Mouse (Mus musculus): ENCODE data around the gene Pccb.

DNA sequence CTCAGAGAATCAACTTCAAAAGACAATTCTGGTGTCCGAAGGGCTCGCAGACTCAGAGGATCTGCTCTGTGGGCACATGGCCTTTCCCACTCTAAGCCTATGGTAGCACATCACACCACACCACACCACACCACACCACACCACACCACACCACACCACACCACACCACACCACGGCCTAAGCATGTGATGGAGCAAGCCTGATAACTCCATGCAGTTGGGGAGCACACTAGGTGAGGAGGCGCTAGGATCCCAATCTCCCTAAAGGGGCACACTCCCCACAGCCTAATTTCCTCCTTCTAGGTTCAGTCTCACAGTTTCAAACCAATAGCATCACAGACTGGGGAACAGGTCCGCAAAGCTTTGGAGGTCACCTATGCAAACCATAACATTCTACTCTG lies 56.0 kb downstream of the Pccb start:
- TF ChIP-seq CTCF (conservative IDR thresholded peaks at IDR 0.05; ENCODE audit: insufficient read depth, insufficient read length, low read depth, low read length) (no peak), POLR2A (IDR thresholded peaks at IDR 0.05; ENCODE audit: low read depth, low read length) (no peak)
